Mouse (Mus musculus) heart, embryonic 13.5 days (tissue): ENCODE results near the gene Zdhhc5. TPM values are rescaled to one million over a fixed set of nuclear protein-coding genes. Genes with fewer than 3 reads are reported as not detected.
A peak's percentile ranks its signal among the peaks of the same experiment; 100 is the strongest.

Experiments used
- microRNA counts: library from miRNA; unstranded; fragments of <30 nt; microRNA quantifications from one replicate; lab custom pipeline; 2016
- microRNA-seq: library from miRNA; unstranded; fragments of <30 nt; microRNA quantifications from one replicate; pipeline ENCODE4, GENCODE M21; 2016
- polyA plus RNA-seq: library from polyadenylated mRNA; unstranded; fragments of >200 nt; fragmentation: Nextera tagmentation; extraction: Ambion mirVana; gene quantifications from 2 replicates; pipeline ENCODE4 v1.2.1, GENCODE M21; 2015

Zdhhc5 gene
- polyA plus RNA-seq, 1 experiment from 2014 or later = 21.9 TPM

MicroRNAs encoded within 50 kb of the gene (microRNA counts, 519-probe panel; counts per million panel counts)
- 7,705 counts per million, percentile 99 among the panel's probes with 10 or more counts for microRNA mmu-miR-130a (lab: Ali Mortazavi, UCI)

Small RNAs within 50 kb of the gene (microRNA-seq; reads per million reads assigned to microRNA genes)
- 23,672 reads per million, percentile 97 among the genes with 10 or more reads in this experiment for gene Mir130a

Other genes with a start within 250 kb of the Zdhhc5 start
- gene Tfpi, start 238.4 kb downstream of the Zdhhc5 start, polyA plus RNA-seq = 72.0 and 80.3 TPM in 2 replicates
- 60.6 and 63.6 TPM in 2 replicates for gene Ctnnd1, start 64.4 kb downstream of the Zdhhc5 start, polyA plus RNA-seq
- gene Btbd18, start 56.1 kb downstream of the Zdhhc5 start, polyA plus RNA-seq = 0.10 and 0.12 TPM in 2 replicates
- 272 and 285 TPM in 2 replicates for gene Selenoh, start 44.4 kb downstream of the Zdhhc5 start, polyA plus RNA-seq
- not detected in 2 replicates for gene Gm28635, start 37.1 kb downstream of the Zdhhc5 start, polyA plus RNA-seq
- gene Med19, start 36.8 kb downstream of the Zdhhc5 start, polyA plus RNA-seq = 26.1 and 26.6 TPM in 2 replicates
- 136 and 163 TPM in 2 replicates for gene Tmx2, start 36.0 kb downstream of the Zdhhc5 start, polyA plus RNA-seq
- gene Clp1, start 12.2 kb upstream of the Zdhhc5 start, polyA plus RNA-seq = 16.4 and 18.5 TPM in 2 replicates
- 7.3 and 8.4 TPM in 2 replicates for gene Ypel4, start 18.9 kb upstream of the Zdhhc5 start, polyA plus RNA-seq
- 5.7 and 6.5 TPM in 2 replicates for gene Gm19426, start 28.5 kb upstream of the Zdhhc5 start, polyA plus RNA-seq
- 38.8 and 40.2 TPM in 2 replicates for gene Serping1, start 60.3 kb upstream of the Zdhhc5 start, polyA plus RNA-seq
- 92.5 and 114 TPM in 2 replicates for gene Ube2l6, start 83.6 kb upstream of the Zdhhc5 start, polyA plus RNA-seq
- 0.24 and 0.27 TPM in 2 replicates for gene Smtnl1, start 107.5 kb upstream of the Zdhhc5 start, polyA plus RNA-seq
- gene Timm10, start 111.8 kb upstream of the Zdhhc5 start, polyA plus RNA-seq = 72.3 and 89.1 TPM in 2 replicates
- gene Slc43a1, start 123.7 kb upstream of the Zdhhc5 start, polyA plus RNA-seq = 16.1 and 17.1 TPM in 2 replicates
- gene Rtn4rl2, start 171.5 kb upstream of the Zdhhc5 start, polyA plus RNA-seq = 0.72 and 0.99 TPM in 2 replicates
- 36.2 and 37.0 TPM in 2 replicates for gene Slc43a3, start 221.4 kb upstream of the Zdhhc5 start, polyA plus RNA-seq